17 mouse cellular contexts compared by ENCODE assay signal in the genomic region with DNA sequence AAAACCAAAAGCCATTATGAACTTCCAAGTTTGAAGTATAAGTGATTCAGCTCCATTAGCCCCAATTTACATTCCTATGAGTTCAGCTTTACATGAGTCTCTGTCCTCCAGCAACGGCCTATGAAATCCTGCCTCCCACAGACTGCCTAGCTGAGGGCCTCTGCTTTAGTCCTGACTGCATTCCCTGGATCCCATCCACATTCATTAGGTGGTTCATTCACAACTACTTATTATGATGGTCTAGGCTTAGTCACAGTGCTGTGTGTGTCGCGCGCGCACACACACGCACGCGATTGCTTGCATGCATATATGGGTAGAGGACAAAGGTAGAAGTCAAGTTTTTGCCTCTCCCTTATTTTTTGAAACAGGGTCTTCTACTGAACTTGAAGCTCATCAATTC. TPM values are rescaled to one million over a fixed set of nuclear protein-coding genes. Genes with fewer than 3 reads are reported as not detected.
"Had no signal": no experiment of that assay in that cellular context is flagged by ENCODE, and none has a peak within 500 bp of the region (broad histone marks: within the 10 kb centered on the region; RNA-seq: fewer than 3 reads in every experiment).

No protein-coding gene starts in this region.

- DNase-seq: kidney, postnatal 25 days; layer of hippocampus, adult 9-11 months; liver, embryonic 13.5 days; lung, adult 2 months; right cerebral cortex, adult 18-20 months; right cerebral cortex, postnatal 14 days; spleen, adult 18-20 months; thymus, postnatal 36 days had no signal

- H3K9me3 ChIP-seq: liver, embryonic 13.5 days; midbrain, embryonic 12.5 days; midbrain, embryonic 15.5 days; neural tube, embryonic 12.5 days; neural tube, embryonic 15.5 days; stomach, embryonic 15.5 days had no signal

- H3K4me1 ChIP-seq: liver, embryonic 13.5 days had no signal

- H3K9ac ChIP-seq: liver, embryonic 13.5 days; midbrain, embryonic 12.5 days; midbrain, embryonic 15.5 days; neural tube, embryonic 12.5 days; neural tube, embryonic 15.5 days; stomach, embryonic 15.5 days had no signal

- H3K27ac ChIP-seq: kidney, postnatal 0 days; layer of hippocampus, adult 2 months; liver, embryonic 13.5 days; macrophage; midbrain, embryonic 12.5 days; midbrain, embryonic 15.5 days; neural tube, embryonic 12.5 days; neural tube, embryonic 15.5 days; stomach, embryonic 15.5 days had no signal

- H3K27me3 ChIP-seq: liver, embryonic 13.5 days; midbrain, embryonic 15.5 days; neural tube, embryonic 12.5 days; neural tube, embryonic 15.5 days; stomach, embryonic 15.5 days had no signal

- H3K36me3 ChIP-seq: liver, embryonic 13.5 days; midbrain, embryonic 12.5 days; midbrain, embryonic 15.5 days; neural tube, embryonic 12.5 days; neural tube, embryonic 15.5 days; stomach, embryonic 15.5 days had no signal

- H3K4me3 ChIP-seq: layer of hippocampus, adult 2 months; liver, embryonic 13.5 days; midbrain, embryonic 12.5 days; midbrain, embryonic 15.5 days; neural tube, embryonic 12.5 days; neural tube, embryonic 15.5 days; stomach, embryonic 15.5 days had no signal

- H3K4me2 ChIP-seq: liver, embryonic 13.5 days; midbrain, embryonic 12.5 days; midbrain, embryonic 15.5 days; neural tube, embryonic 12.5 days; neural tube, embryonic 15.5 days; stomach, embryonic 15.5 days had no signal

- ATAC-seq: midbrain, embryonic 15.5 days had no signal

RNA-seq across cellular contexts. Expression of gene Prss35, which starts 4.6 kb away (rescaled TPM):
- polyA plus RNA-seq: liver, adult 2 months; macrophage had no signal
